Mouse (Mus musculus) heart, postnatal 14 days (tissue): Measurements from ENCODE around the gene Rxfp3. TPM values are rescaled to one million over a fixed set of nuclear protein-coding genes. Genes with fewer than 3 reads are reported as not detected.

Experiments used
- DNase-seq, 2 experiments: peaks; one replicate each; pipeline ENCODE4 v3.0.0; 2021 to 2022
- intact Hi-C: fragments of 180-260 bp; cut with DNase I; formaldehyde crosslinking; loops from one replicate; pipeline ENCODE4 v1.15.1; 2025
- long read RNA-seq, 2 experiments: library from polyadenylated mRNA; stranded (forward); transcript quantifications; one replicate each; pipeline ENCODE4 v2.0.0; 2021
- total RNA-seq, 2 experiments: library from RNA; stranded (reverse); gene quantifications; 2 replicates each; pipeline ENCODE4 v1.2.3; 2021

Gene Rxfp3
- total RNA-seq, result under 1 TPM; 0.05 to 0.07 TPM
- long read RNA-seq, experiment 1, full-length matches to known transcripts, result 1 of 1 reads
- long read RNA-seq, experiment 1, partial matches to known transcripts, result 0 of 1 reads
- long read RNA-seq, experiment 1, other reads (novel, unspliced or antisense), result 0 of 1 reads
- long read RNA-seq, experiment 2, full-length matches to known transcripts, result 1 of 1 reads
- long read RNA-seq, experiment 2, partial matches to known transcripts, result 0 of 1 reads
- long read RNA-seq, experiment 2, other reads (novel, unspliced or antisense), result 0 of 1 reads

DNA sequence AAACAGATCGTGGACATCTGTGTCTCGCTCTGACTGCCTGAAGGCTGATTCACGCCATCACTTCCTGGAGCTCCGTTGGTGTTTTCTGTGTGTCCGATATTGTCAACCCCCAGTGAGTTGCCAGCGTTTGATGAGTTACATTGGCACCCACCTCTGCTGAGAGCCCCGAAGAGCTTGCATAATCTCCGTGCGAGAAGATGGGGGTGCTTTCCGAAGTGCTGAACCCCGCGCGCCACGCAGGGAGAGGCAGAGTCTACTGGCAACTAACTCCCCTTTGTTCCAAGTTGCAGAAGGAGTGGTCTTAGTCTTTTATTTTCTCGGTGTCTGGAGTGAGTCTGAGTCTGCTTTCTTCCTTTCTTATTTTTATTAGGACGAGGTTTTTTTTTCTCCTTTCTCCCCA, at the start of gene Rxfp3:
Gene Rxfp3 (minus strand): TSS at position 281 of the 400 bp plus-strand sequence.
- DNase-seq, result peak in 1 of 2 experiments; percentile 23
- intact Hi-C loops, result loop anchor here (1.0 to 10.0 kb wide), 4 partner anchors 115 to 343 kb away; no protein-coding TSS in a partner anchor

DNA sequence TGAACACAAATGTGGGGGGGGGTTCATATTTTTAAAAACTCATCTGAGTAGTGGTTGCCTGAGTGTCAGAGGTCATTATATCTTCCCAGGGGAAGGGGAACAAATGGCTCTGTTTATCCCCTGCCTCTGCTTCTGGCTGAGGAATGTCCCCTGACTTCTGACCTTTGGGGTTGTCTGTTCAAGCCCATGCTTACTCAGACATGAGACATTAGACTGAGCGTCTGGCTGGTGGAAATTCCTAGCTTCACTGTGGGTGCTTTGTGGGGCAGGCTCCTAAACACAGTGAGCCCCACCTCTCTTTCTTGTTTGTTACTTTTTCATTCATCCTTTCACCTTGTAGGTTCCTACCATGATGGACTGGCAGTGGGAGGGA, 47.2 kb upstream of the Rxfp3 start:
- no peak for DNase-seq
- intact Hi-C loops, result no loop called here

DNA sequence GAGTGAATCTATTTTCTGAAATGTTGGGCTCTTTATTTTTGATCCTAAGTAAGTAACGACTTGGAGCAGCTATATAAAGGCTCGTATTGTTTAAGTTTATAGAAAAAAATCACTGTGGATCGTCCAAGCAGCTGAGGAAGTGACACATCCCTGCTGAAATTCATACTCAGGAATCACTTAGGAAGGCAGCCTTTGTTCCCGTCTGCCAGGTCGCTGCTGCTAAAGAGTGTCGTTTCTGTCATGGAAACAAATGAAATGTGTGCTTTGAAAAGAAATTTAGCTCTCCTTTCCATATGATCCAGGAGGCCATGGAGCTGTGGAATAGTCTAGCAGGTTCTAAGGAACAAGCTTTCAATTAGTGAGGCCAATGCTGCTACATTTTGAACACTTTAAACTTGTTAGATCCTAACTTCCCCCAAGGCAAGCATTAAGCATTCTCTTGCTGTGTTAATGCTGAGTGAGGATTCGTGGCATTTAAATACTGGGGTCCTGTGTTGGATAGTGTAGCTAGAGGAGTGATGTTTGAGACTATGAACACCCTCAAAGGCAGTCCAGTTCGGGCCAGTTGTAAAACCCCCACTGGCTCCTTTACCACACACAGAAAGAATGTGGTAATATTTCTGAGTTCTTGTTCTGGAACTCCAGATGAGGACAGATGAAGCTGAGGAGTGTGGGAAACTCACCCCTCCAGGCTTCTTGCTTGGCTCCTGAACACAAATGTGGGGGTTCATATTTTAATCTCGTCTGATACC, 46.6 kb upstream of the Rxfp3 start:
- intact Hi-C loops, result no loop called here
- DNase-seq, result no peak

GRCm38 (mm10) chr15:11083678-11084077, 45.9 kb upstream of the Rxfp3 start:
- intact Hi-C loops, result no loop called here
- no peak for DNase-seq

DNA sequence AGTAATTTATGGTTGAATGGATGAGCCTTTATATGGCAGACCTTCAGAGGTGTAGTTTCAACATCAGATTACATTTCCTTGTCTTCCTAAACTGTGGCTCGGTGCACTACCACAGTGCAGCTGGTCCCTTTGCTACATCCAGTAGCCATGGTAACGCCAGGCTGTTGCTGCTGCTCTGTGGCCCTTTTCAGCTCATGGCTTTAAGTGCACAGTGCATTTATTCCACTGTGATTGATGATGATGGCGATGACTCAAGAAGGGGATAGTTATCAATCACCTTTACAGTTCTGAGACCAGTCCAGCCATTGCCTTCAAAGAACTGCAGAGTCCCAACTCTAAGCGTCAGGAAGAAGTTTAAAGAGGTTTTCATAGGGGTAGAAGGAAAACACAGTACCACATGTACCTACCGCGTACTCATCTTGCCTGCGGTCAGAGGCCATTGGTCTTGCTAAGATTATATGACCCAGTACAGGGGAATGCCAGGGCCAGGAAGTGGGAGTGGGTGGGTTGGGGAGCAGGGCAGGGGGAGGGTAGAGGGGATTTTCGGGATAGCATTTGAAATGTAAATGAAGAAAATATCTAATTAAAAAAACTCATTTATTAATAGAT, 45.3 kb upstream of the Rxfp3 start:
- DNase-seq, result no peak
- intact Hi-C loops, result no loop called here

DNA sequence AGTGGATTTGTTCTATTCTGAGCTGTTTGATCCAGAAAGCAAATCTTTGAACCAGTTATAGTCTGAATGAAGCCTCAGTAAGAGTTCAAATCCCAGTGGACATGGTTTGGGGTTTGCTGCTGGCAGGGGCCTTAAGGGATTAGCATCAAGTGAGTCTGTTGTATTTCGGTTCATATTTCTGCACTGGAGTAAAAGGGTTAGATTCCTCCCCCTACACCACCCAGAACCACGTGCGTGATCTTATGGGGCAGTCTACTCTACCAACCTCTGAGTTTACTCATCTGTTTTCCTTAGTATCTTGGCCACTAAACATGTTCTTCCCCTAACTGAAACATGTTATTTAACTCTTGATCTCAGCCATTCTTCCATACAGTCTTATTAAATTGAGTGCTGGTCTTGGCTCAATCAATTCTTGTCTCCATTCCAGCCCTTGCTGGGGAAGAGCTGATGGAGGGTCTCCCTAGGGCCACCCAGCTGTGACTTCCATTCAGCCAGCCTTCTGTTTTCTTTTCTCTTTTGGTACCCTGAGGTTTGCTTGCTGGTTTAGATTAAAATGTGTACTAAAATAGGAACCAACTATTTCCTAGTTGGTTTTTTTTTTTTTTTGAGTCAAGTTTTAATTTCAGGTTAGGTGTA, 38.1 kb upstream of the Rxfp3 start:
- DNase-seq, result no peak
- intact Hi-C loops, result no loop called here

DNA sequence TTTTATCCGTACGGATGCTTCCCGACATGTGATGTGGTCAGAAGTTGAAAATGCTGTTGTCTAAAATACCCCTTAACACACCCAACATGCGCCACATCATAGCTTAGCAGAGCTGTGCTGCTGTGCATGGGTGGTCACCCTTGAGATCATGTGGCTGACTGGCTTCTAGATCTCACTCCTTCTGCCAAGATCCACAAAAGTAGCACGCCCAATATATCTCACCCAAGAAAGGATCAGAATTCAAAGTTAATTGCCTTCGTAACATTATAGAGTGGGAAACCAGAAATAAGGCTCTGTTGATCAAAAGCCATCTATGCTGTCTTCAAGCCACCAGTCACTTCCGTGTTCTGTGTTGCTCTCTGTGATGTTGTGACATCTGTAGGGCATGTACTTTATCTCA, 30.1 kb upstream of the Rxfp3 start:
- no peak for DNase-seq
- intact Hi-C loops, result no loop called here

GRCm38 (mm10) chr15:11066299-11066698, 28.5 kb upstream of the Rxfp3 start:
- no peak for DNase-seq
- intact Hi-C loops, result no loop called here

DNA sequence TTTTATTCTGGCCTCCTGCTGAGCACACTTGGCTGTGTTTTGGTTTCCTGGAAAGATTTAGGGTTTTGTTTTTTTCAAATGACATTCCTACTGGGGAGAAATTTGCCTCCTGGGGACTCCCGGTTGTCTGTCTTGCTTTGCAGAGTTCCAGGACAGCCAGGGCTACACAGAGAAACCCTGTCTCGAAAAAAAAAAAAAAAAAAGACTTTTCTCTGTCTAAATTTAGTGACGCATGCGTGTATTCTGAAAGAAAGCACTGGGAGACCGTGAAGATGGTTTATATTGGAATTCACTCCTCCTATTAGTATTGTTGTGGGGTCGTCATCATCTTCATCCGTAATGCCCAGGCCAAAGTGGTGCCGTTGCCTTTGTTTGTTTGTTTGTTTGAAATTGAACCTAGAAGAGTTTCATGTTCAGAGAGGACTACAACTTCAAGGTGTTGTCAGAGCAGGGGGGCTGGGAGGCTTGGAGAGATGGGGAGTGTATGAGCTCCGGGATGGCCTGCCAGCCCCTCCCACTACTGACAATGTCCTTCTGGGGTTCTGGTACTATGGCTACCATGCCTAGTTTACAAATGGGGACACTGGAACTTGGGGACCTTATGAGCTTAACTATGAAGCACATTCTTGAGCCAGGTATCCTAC, 27.9 kb upstream of the Rxfp3 start:
- DNase-seq, result peak; percentile 18 to 21
- intact Hi-C loops, result no loop called here

DNA sequence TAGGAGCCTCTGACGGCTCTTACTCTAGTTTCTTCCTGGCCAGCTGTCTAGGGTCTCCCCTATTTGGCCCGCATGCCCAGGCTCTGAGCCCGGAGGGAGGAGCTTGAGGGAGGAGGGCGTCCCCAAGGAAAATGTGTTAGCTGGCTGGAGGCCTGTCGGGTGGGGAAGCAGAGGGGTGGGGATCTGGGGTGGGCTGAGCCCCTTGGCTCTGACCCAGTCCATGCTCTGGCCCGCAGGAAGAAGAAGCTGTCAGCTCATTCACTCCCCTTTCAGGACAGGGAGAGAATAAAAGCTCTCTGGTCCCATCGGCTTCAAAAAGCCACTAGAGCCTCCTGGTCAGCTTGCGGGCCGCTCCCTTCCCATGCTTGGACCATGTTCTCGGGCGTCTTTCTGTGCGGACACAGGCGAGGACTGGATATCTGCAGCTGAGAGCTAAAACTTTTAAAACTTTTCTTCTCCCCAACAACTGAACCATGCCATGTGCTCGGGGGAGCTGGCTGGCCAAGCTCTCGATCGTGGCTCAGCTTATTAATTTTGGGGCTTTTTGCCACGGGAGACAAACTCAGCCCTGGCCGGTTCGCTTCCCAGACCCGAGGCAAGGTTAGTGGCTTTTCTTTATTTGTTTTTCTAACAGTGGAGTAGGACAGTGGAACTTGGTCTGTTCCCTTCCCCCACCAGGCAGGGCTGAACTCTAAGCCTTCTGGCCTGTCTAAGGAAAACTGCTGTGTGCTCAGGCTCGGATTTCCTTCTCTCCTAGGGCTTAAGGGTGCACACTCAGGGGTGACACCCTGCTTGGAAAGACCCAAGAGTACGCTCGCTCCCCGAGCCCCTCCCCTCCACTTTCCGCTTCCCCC, 27.0 kb upstream of the Rxfp3 start, which contains the start of gene Adamts12:
Gene Adamts12 (plus strand): TSS at position 233 of the 854 bp plus-strand sequence.
- intact Hi-C loops, result no loop called here
- peak; percentile 83 to 84 for DNase-seq

- intact Hi-C loops, result no loop called here
- DNase-seq, result peak in 1 of 2 experiments; percentile 16
Observed at GRCm38 (mm10) chr15:11064160-11064557, 26.4 kb upstream of the Rxfp3 start.

DNA sequence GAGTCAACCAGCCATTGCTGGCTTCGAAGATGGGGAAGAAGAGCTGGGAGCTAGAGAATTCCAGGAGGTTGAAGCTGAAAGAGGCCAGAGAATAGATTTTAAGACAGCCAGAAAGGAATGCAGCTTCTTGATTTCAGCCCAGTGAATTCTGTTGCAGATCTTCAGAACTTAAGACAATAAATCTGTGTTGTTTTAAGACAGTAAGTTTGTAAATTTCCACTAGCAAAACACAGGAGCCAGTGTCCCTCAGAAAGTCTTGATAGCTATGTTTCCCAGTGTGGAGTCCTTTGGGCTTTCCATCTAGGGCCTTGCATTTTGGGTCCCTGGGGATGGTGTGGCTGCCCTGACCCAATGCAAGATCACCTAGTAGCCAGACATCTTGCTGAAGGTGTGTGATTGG, 25.1 kb upstream of the Rxfp3 start:
- intact Hi-C loops, result no loop called here

GRCm38 (mm10) chr15:11054440-11055080, 16.8 kb upstream of the Rxfp3 start:
- no peak for DNase-seq
- intact Hi-C loops, result no loop called here

More for the DNA sequence above, 25.1 kb upstream of the Rxfp3 start:
- no peak for DNase-seq

GRCm38 (mm10) chr15:11053678-11054439, 16.1 kb upstream of the Rxfp3 start:
- no peak for DNase-seq
- intact Hi-C loops, result no loop called here

GRCm38 (mm10) chr15:11042828-11043227, 5.0 kb upstream of the Rxfp3 start:
- no peak for DNase-seq
- intact Hi-C loops, result no loop called here

DNA sequence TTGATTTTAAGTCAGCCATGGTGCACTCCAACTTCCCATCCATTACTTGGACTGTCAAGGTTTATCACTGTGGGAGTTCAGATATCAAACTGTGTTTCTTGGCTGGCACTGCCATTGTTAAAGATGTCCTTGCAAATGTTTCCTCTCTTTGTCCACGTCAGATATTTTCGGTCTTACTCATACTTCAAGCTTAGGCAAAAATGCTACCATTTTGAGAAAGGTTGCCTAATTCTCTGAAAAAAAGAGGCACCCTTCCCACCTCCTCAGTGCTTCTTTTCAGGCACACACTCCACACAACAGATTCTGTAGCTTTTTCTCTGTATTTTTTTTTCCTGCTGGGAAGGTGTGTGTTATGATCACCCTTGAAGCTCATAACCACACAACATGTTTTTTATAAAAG, 3.4 kb upstream of the Rxfp3 start:
- intact Hi-C loops, result no loop called here
- no peak for DNase-seq

DNA sequence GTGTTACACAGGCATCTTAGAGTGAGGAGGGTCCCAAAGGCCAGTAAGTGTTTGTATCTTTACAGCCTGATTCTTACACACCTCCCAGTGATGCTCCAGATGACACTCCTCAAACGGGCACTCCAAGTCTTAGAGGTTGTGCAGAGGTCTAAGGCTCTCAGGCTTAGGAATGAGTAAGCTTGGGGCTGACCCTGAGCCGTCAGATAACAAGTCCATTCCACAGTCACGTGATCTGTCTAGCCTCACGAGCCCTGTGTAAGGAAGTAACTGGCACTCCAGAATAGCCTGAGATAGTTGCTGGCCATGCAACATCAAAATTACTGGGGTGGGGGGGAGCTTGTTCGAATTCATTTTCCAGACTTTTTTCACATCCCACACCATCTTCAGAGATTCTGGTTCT, 2.3 kb upstream of the Rxfp3 start:
- intact Hi-C loops, result no loop called here
- DNase-seq, result no peak

DNA sequence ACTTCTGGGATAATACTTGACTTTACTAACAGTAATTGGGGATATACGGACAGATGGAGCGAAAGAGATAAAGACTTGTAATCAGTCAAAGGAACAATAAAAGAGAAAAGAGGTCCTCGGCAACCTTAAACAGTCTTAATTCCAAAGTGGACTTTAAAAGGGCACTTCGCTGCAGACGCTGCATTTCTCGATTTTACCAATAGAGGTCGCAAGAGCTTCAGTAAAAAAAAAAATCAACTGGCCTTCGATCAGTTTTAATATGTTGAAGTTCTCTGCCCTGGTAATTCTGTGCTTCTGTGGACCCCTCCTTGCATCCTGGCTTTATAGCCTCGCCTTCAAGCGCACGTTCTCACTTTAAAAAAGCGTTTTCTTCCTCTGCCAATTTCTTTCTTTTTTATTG, 685 bp upstream of the Rxfp3 start:
- intact Hi-C loops, result loop anchor here (1.0 to 10.0 kb wide), 4 partner anchors 116 to 342 kb away; no protein-coding TSS in a partner anchor
- DNase-seq, result peak; percentile 33 to 68
